Mouse (Mus musculus): Measurements from ENCODE around the gene Syt3. TPM values are rescaled to one million over a fixed set of nuclear protein-coding genes. Genes with fewer than 3 reads are reported as not detected.
A peak's percentile ranks its signal among the peaks of the same experiment; 100 is the strongest.

Syt3 gene
- polyA plus RNA-seq, 1 experiment from 2014 or later, result 2.3 TPM

GRCm38 (mm10) chr7:44343459-44344015, 40.4 kb upstream of the Syt3 start:
- ATAC-seq (ENCODE audit: low read depth), result peak; percentile 48; the same call in 1 of the 2 replicates
- Histone ChIP-seq H3K4me2 (ENCODE audit: low read depth, low read length) (0 out of 2 replicates have a peak overlapping the region, but pooled peaks have one; percentile 16), H3K27me3 (ENCODE audit: control insufficient read depth, insufficient read depth, low read depth, low read length) (peaks cover 7% of the 10 kb centered on the region), H3K36me3 (ENCODE audit: control insufficient read depth, insufficient read depth, low read length) (no peaks in the 10 kb centered on the region), H3K4me3 (ENCODE audit: low read length) (no peak overlapping the region), H3K4me1 (replicated peaks; ENCODE audit: control insufficient read depth, insufficient read depth, low read length) (peaks cover 5% of the 10 kb centered on the region), H3K9ac (ENCODE audit: low read length) (no peak overlapping the region), H3K27ac (ENCODE audit: low read length) (no peak overlapping the region), H3K9me3 (ENCODE audit: control insufficient read depth, low read length) (no peaks in the 10 kb centered on the region)
- 13% methylated on average over 11 of the region's 11 CpGs for WGBS

- Histone ChIP-seq H3K4me3 (ENCODE audit: low read length) (no peak overlapping the region), H3K27me3 (ENCODE audit: control insufficient read depth, insufficient read depth, low read depth, low read length) (peaks cover 3% of the 10 kb centered on the region; the same call in 1 of the 2 replicates), H3K9ac (ENCODE audit: low read length) (no peak overlapping the region), H3K27ac (ENCODE audit: low read length) (no peak overlapping the region), H3K9me3 (ENCODE audit: control insufficient read depth, low read length) (no peaks in the 10 kb centered on the region), H3K4me2 (ENCODE audit: low read depth, low read length) (no peak overlapping the region), H3K36me3 (ENCODE audit: control insufficient read depth, insufficient read depth, low read length) (no peaks in the 10 kb centered on the region), H3K4me1 (replicated peaks; ENCODE audit: control insufficient read depth, insufficient read depth, low read length) (peaks cover 5% of the 10 kb centered on the region)
- WGBS, result 62% methylated on average over 12 of the region's 12 CpGs
- no peak for ATAC-seq (ENCODE audit: low read depth)
Measured at GRCm38 (mm10) chr7:44344622-44345021, 39.3 kb upstream of the Syt3 start.

- Histone ChIP-seq H3K4me2 (ENCODE audit: low read depth, low read length) (no peak overlapping the region), H3K4me3 (ENCODE audit: low read length) (no peak overlapping the region), H3K27ac (ENCODE audit: low read length) (no peak overlapping the region), H3K4me1 (replicated peaks; ENCODE audit: control insufficient read depth, insufficient read depth, low read length) (peaks cover 9% of the 10 kb centered on the region; the same call in 1 of the 2 replicates), H3K9ac (ENCODE audit: low read length) (no peak overlapping the region), H3K9me3 (ENCODE audit: control insufficient read depth, low read length) (no peaks in the 10 kb centered on the region), H3K27me3 (ENCODE audit: control insufficient read depth, insufficient read depth, low read depth, low read length) (peaks cover 31% of the 10 kb centered on the region), H3K36me3 (ENCODE audit: control insufficient read depth, insufficient read depth, low read length) (no peaks in the 10 kb centered on the region)
- WGBS, result 25% methylated on average over 3 of the region's 3 CpGs
- no peak for ATAC-seq (ENCODE audit: low read depth)
Measured at GRCm38 (mm10) chr7:44349043-44349442, 34.9 kb upstream of the Syt3 start.

GRCm38 (mm10) chr7:44350957-44351711, 32.8 kb upstream of the Syt3 start:
- Histone ChIP-seq H3K36me3 (ENCODE audit: control insufficient read depth, insufficient read depth, low read length) (no peaks in the 10 kb centered on the region), H3K4me1 (replicated peaks; ENCODE audit: control insufficient read depth, insufficient read depth, low read length) (peaks cover 9% of the 10 kb centered on the region; the same call in 1 of the 2 replicates), H3K9me3 (ENCODE audit: control insufficient read depth, low read length) (no peaks in the 10 kb centered on the region), H3K27me3 (ENCODE audit: control insufficient read depth, insufficient read depth, low read depth, low read length) (peaks cover 51% of the 10 kb centered on the region), H3K4me2 (ENCODE audit: low read depth, low read length) (peak overlapping the region; percentile 56), H3K9ac (ENCODE audit: low read length) (peak overlapping the region; percentile 52), H3K4me3 (ENCODE audit: low read length) (peak overlapping the region; percentile 31), H3K27ac (ENCODE audit: low read length) (no peak overlapping the region)
- ATAC-seq (ENCODE audit: low read depth), result peak; percentile 71
- 5% methylated on average over 25 of the region's 25 CpGs for WGBS

GRCm38 (mm10) chr7:44351881-44352749, 31.8 kb upstream of the Syt3 start:
- Histone ChIP-seq H3K27me3 (ENCODE audit: control insufficient read depth, insufficient read depth, low read depth, low read length) (peaks cover 60% of the 10 kb centered on the region), H3K4me3 (ENCODE audit: low read length) (no peak overlapping the region), H3K4me2 (ENCODE audit: low read depth, low read length) (no peak overlapping the region), H3K27ac (ENCODE audit: low read length) (no peak overlapping the region), H3K4me1 (replicated peaks; ENCODE audit: control insufficient read depth, insufficient read depth, low read length) (peaks cover 9% of the 10 kb centered on the region; the same call in 1 of the 2 replicates), H3K9me3 (ENCODE audit: control insufficient read depth, low read length) (no peaks in the 10 kb centered on the region), H3K36me3 (ENCODE audit: control insufficient read depth, insufficient read depth, low read length) (no peaks in the 10 kb centered on the region), H3K9ac (ENCODE audit: low read length) (no peak overlapping the region)
- no peak for ATAC-seq (ENCODE audit: low read depth)
- WGBS, result 4% methylated on average over 67 of the region's 71 CpGs

- no peak for ATAC-seq (ENCODE audit: low read depth)
- H3K4me2 ChIP-seq (ENCODE audit: low read depth, low read length), result peak overlapping the region; percentile 22; the same call in 1 of the 2 replicates
Measured at GRCm38 (mm10) chr7:44352750-44353600, 30.9 kb upstream of the Syt3 start.

GRCm38 (mm10) chr7:44353601-44354340, 30.1 kb upstream of the Syt3 start:
- H3K27me3 ChIP-seq (ENCODE audit: control insufficient read depth, insufficient read depth, low read depth, low read length), result peaks cover 68% of the 10 kb centered on the region
- H3K27ac ChIP-seq (ENCODE audit: low read length), result no peak overlapping the region
- no peaks in the 10 kb centered on the region for H3K36me3 ChIP-seq (ENCODE audit: control insufficient read depth, insufficient read depth, low read length)
- H3K4me2 ChIP-seq (ENCODE audit: low read depth, low read length), result peak overlapping the region; percentile 22; the same call in 1 of the 2 replicates
- 1% methylated on average over 33 of the region's 35 CpGs for WGBS
- peak overlapping the region; percentile 7; the same call in 1 of the 2 replicates for H3K4me3 ChIP-seq (ENCODE audit: low read length)
- H3K9ac ChIP-seq (ENCODE audit: low read length), result no peak overlapping the region
- no peaks in the 10 kb centered on the region for H3K9me3 ChIP-seq (ENCODE audit: control insufficient read depth, low read length)
- peaks cover 14% of the 10 kb centered on the region; the same call in 1 of the 2 replicates for H3K4me1 ChIP-seq (replicated peaks; ENCODE audit: control insufficient read depth, insufficient read depth, low read length)
- no peak for ATAC-seq (ENCODE audit: low read depth)

More at GRCm38 (mm10) chr7:44352750-44353600, 30.9 kb upstream of the Syt3 start:
- Histone ChIP-seq H3K4me3 (ENCODE audit: low read length) (no peak overlapping the region), H3K9me3 (ENCODE audit: control insufficient read depth, low read length) (no peaks in the 10 kb centered on the region), H3K27me3 (ENCODE audit: control insufficient read depth, insufficient read depth, low read depth, low read length) (peaks cover 68% of the 10 kb centered on the region), H3K4me1 (replicated peaks; ENCODE audit: control insufficient read depth, insufficient read depth, low read length) (peaks cover 14% of the 10 kb centered on the region; the same call in 1 of the 2 replicates), H3K36me3 (ENCODE audit: control insufficient read depth, insufficient read depth, low read length) (no peaks in the 10 kb centered on the region), H3K9ac (ENCODE audit: low read length) (no peak overlapping the region), H3K27ac (ENCODE audit: low read length) (no peak overlapping the region)
- WGBS, result 2% methylated on average over 67 of the region's 71 CpGs

- peaks cover 25% of the 10 kb centered on the region for H3K4me1 ChIP-seq (replicated peaks; ENCODE audit: control insufficient read depth, insufficient read depth, low read length)
- H3K4me2 ChIP-seq (ENCODE audit: low read depth, low read length), result no peak overlapping the region
- no peak overlapping the region for H3K27ac ChIP-seq (ENCODE audit: low read length)
- H3K9me3 ChIP-seq (ENCODE audit: control insufficient read depth, low read length), result no peaks in the 10 kb centered on the region
- no peak overlapping the region for H3K9ac ChIP-seq (ENCODE audit: low read length)
- 72% methylated on average over 6 of the region's 6 CpGs for WGBS
- no peaks in the 10 kb centered on the region for H3K36me3 ChIP-seq (ENCODE audit: control insufficient read depth, insufficient read depth, low read length)
- no peak for ATAC-seq (ENCODE audit: low read depth)
- H3K27me3 ChIP-seq (ENCODE audit: control insufficient read depth, insufficient read depth, low read depth, low read length), result peaks cover 75% of the 10 kb centered on the region
- H3K4me3 ChIP-seq (ENCODE audit: low read length), result no peak overlapping the region
Measured at GRCm38 (mm10) chr7:44355411-44355810, 28.5 kb upstream of the Syt3 start.

All from lung, embryonic 16.5 days (tissue).